Mouse (Mus musculus) gastrocnemius, adult 2 months (tissue): ENCODE results near the gene 9430015G10Rik. TPM values are rescaled to one million over a fixed set of nuclear protein-coding genes. Genes with fewer than 3 reads are reported as not detected.

ENCODE experiments used
- DNase-seq: peaks from one replicate; pipeline ENCODE4 v3.0.0; 2022
- H3K27ac ChIP-seq: fragments of 200-600 bp; 2 replicates; pipeline ENCODE4 v1.8.1; 2022; ENCODE audit warnings: mild to moderate bottlenecking
- H3K4me3 ChIP-seq: fragments of 200-600 bp; 2 replicates; pipeline ENCODE4 v1.8.1; 2022; ENCODE audit warnings: mild to moderate bottlenecking, moderate library complexity
- CTCF ChIP-seq: fragments of 200-600 bp; IDR thresholded peaks from 2 replicates; pipeline ENCODE4 v1.8.1; 2022; ENCODE audit warnings: antibody characterized with exemption, mild to moderate bottlenecking, moderate library complexity
- intact Hi-C: fragments of 180-260 bp; cut with DNase I; formaldehyde crosslinking; loops from one replicate; pipeline ENCODE4 v1.15.1; 2025
- total RNA-seq, 2 experiments: library from RNA; stranded (reverse); gene quantifications; 2 replicates each; pipeline ENCODE4 v1.2.3; 2021

Gene 9430015G10Rik
- total RNA-seq, 2 experiments from 2014 or later: 1.9 to 2.3 TPM

DNA sequence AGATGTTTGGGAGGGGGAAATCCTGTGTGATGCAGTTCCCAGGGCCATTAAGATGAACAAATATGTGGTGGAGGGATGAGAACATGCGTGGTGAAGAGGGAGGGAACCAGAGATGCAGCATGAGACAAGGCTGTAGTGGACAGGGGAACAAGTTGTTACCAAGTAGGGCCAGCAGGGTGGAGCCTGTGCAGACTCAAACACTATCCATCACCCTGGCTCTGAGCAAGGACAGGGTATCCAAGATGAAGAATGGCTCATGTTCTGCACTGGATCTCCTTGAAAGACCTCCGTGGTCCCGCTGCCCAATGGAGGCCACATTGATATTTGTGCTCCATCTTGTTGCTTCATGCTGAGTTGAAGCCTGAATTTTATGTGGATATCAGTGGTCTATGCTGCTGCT, 45.0 kb downstream of the 9430015G10Rik start:
- no peak for DNase-seq
- Histone ChIP-seq H3K4me3 (no peak overlapping the region), H3K27ac (no peak overlapping the region)
- intact Hi-C loops: no loop called here
- no peak for TF ChIP-seq CTCF

DNA sequence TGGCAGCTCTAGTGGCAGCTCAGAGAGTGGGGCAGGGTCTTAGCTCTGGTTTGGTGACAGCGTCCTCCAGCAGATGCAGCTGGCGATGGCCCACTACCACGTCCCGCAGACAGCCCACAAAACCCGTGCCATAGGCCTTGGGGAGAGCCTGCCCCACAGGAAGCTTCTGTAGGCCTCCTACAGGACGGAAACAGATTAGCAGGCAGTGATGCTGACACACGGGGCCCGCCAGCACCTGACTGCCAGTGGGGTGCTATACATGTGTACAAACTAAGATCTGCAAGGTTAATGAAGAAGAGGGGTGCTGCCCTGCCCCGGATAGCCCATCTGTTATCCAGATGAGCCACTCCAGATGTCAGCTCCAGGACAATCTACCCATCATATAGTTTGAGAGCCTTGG, 56.7 kb downstream of the 9430015G10Rik start:
- H3K27ac ChIP-seq: no peak overlapping the region
- intact Hi-C loops: no loop called here
- no peak for TF ChIP-seq CTCF

DNA sequence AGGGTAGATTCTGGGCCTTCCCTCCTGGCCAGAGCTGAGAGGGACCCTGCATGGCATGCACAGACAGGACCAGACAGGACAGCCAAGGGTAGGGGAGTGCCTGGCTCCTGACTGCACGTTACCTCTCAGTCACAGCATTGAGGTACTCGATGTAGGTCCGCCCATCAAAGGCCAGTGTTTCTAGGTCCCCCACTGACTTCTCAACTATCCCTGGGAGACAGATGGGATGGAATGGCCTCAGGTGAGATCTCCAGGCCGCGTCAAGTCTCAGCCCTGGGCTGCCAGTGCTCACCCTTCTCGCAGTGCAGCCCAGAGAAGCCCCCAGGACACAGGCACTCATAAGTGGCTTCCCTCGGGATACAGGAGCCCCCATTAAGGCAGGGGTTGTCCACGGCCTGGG, 58.8 kb downstream of the 9430015G10Rik start:
- H3K27ac ChIP-seq: no peak overlapping the region
- no peak for TF ChIP-seq CTCF
- H3K4me3 ChIP-seq: no peak overlapping the region
- intact Hi-C loops: no loop called here
- no peak for DNase-seq

More for the DNA sequence above, 56.7 kb downstream of the 9430015G10Rik start:
- no peak overlapping the region for H3K4me3 ChIP-seq
- DNase-seq: no peak

DNA sequence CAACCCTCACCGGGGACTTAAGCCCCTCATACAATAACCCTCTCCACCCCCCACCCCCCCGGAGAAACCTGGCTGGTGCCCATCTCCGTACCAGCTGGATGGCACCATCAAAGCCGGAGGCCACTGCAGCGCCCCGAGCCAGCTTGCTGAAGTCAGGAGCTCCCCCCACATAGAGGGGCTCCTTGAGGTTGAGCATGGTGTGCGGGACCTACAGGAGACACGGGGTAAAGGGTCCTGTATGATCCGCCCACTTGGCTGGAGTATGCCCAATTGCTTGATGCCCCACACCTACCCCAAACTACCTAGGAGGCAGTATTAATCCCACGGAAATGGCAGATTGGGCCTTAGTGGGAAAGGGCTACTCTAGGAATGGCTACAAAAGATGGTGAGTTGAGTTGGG, 59.3 kb downstream of the 9430015G10Rik start:
- TF ChIP-seq CTCF: no peak
- intact Hi-C loops: no loop called here

DNA sequence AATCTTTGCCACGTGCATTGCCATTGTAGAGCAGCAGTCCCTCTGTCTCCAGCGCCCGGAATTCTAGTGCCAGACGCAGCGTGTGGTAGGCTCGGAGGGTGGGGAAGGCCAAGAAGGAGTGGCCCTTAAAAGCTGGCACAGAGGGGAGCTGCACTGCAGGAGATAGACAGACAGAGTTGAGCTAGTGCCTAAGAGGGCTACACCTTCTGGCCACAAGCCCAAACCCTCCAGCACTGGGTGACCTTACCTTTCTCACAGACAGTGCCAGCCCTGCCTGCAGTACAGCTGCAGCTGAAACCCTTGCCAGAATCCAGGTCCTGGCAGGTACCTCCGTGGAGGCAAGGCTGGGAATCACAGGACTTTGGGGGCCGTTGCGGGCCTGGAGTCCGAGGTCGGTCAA, 62.0 kb downstream of the 9430015G10Rik start:
- no peak for TF ChIP-seq CTCF
- intact Hi-C loops: no loop called here
- no peak overlapping the region for H3K4me3 ChIP-seq
- peak; percentile 42 for DNase-seq
- peak overlapping the region; percentile 72 for H3K27ac ChIP-seq

More for the DNA sequence above, 59.3 kb downstream of the 9430015G10Rik start:
- DNase-seq: no peak
- H3K27ac ChIP-seq: no peak overlapping the region
- no peak overlapping the region for H3K4me3 ChIP-seq

Other genes with a start within 250 kb of the 9430015G10Rik start
- under 1 TPM; 0.11 to 0.23 TPM for gene Tas1r3, start 246.6 kb upstream of the 9430015G10Rik start, total RNA-seq
- 10 to 100 TPM; 13.6 to 18.0 TPM for gene Cptp, start 240.5 kb upstream of the 9430015G10Rik start, total RNA-seq
- gene Ints11, start 240.4 kb upstream of the 9430015G10Rik start, total RNA-seq: 10 to 100 TPM; 14.9 to 17.3 TPM
- 10 to 100 TPM; 10.5 to 13.4 TPM for gene Pusl1, start 218.2 kb upstream of the 9430015G10Rik start, total RNA-seq
- 1 to 10 TPM; 7.5 to 8.0 TPM for gene Acap3, start 218.2 kb upstream of the 9430015G10Rik start, total RNA-seq
- gene Ube2j2, start 166.2 kb upstream of the 9430015G10Rik start, total RNA-seq: 10 to 100 TPM; 62.8 to 64.5 TPM
- gene C1qtnf12, start 147.7 kb upstream of the 9430015G10Rik start, total RNA-seq: 10 to 100 TPM; 15.1 to 18.5 TPM
- gene B3galt6, start 117.3 kb upstream of the 9430015G10Rik start, total RNA-seq: 1 to 10 TPM in 1 of 2 experiments, under 1 TPM in 1; 0.92 to 2.0 TPM
- 10 to 100 TPM; 75.7 to 81.5 TPM for gene Sdf4, start 117.1 kb upstream of the 9430015G10Rik start, total RNA-seq
- gene Tnfrsf4, start 96.1 kb upstream of the 9430015G10Rik start, total RNA-seq: 1 to 10 TPM in 1 of 2 experiments, under 1 TPM in 1; 0.75 to 2.1 TPM
- not detected for gene Tnfrsf18, start 83.8 kb upstream of the 9430015G10Rik start, total RNA-seq
- not detected for gene Ttll10, start 50.6 kb upstream of the 9430015G10Rik start, total RNA-seq
- gene Rnf223, start 20.5 kb downstream of the 9430015G10Rik start, total RNA-seq: not detected
- gene Agrn, start 87.5 kb downstream of the 9430015G10Rik start, total RNA-seq: 1 to 10 TPM; 6.9 to 8.0 TPM
- 1 to 10 TPM in 1 of 2 experiments, not detected in 1; 1.1 TPM for gene Isg15, start 90.8 kb downstream of the 9430015G10Rik start, total RNA-seq
- 1 to 10 TPM; 4.2 to 4.4 TPM for gene AW011738, start 93.3 kb downstream of the 9430015G10Rik start, total RNA-seq
- 100 to 1,000 TPM; 142 to 265 TPM for gene Perm1, start 105.9 kb downstream of the 9430015G10Rik start, total RNA-seq
- 1 to 10 TPM; 5.8 to 7.6 TPM for gene Plekhn1, start 124.9 kb downstream of the 9430015G10Rik start, total RNA-seq
- gene Noc2l, start 126.0 kb downstream of the 9430015G10Rik start, total RNA-seq: 10 to 100 TPM; 30.8 to 33.3 TPM
- gene Samd11, start 145.7 kb downstream of the 9430015G10Rik start, total RNA-seq: not detected
- not detected for gene Vmn2r-ps159, start 221.1 kb downstream of the 9430015G10Rik start, total RNA-seq